Mouse (Mus musculus) heart, adult 2 months (tissue): ENCODE measurements around the gene Gm3173.
"Not testable (repeated sequence)": the region's sequence is repeated elsewhere in the genome, so short reads cannot be mapped to it uniquely, and the experiment has no call there.

Experiments
- CTCF ChIP-seq: fragments of 200-600 bp; IDR thresholded peaks from 2 replicates; pipeline ENCODE4 v1.8.1; 2022; ENCODE audit warnings: antibody characterized with exemption, mild to moderate bottlenecking, moderate library complexity
- POLR2A ChIP-seq: fragments of 200-500 bp; IDR thresholded peaks from 2 replicates; pipeline ENCODE4 v1.6.1; 2011; ENCODE audit warnings: mild to moderate bottlenecking, low read depth, low read length, control low read depth; ENCODE audit not compliant: insufficient read depth

DNA sequence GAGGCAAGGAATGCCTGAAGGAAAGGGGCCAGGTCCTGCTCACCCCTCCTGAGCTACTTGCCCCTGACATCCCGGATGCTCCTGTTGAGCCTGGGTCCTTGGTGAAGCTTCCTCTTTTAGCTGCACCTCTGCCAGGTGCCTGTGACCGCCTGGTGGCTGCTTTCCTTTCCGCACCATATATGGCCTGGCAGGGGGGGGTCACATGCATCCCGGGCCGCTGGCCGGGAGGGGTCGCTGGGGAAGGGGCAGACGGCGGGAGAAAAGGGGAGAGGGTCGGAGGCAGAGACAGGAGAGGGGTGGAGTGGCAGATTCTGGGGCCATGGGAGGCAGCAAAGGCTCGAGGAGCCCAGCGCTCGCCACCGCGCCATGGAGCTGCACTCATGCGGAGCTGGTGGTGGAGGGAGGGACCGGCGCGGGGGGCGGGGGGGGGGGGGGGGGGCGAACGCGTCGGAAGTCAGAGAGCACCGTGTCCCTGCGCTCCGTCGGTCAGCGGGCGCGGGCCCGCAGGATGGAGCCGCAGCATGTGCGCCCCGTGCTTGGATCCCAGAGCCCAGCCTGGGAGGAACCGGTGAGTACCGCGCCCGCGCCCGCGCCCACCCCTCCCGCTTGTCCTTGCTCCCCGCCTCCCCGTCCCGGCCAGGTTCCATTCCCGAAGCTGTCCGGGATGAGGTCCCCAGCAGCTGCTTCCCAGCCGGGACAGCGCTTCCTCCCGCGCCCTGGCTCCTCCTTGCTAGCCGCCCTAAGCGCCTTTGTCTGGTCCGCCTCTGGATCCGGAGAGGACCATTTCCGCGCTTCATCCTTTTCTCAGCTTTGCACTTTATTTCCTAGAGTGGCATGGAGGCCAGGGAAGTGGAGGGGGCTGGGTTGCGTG lies 15.6 kb upstream of the Gm3173 start, which contains the start of gene Gm3164:
- TF ChIP-seq POLR2A, CTCF: not testable (repeated sequence)
